Mouse (Mus musculus) layer of hippocampus, postnatal 14 days (tissue): Measurements from ENCODE around the gene Bcl7c. TPM values are rescaled to one million over a fixed set of nuclear protein-coding genes. Genes with fewer than 3 reads are reported as not detected.

Source experiments
- DNase-seq, 2 experiments: peaks; one replicate each; pipeline ENCODE4 v3.0.0; 2021 to 2022; ENCODE audit warnings: low spot score in 2 of 2, mixed read lengths in 1 of 2
- total RNA-seq, 2 experiments: library from RNA; stranded (reverse); gene quantifications; 2 replicates each; pipeline ENCODE4 v1.2.3; 2021

The Bcl7c gene
- total RNA-seq, 2 experiments from 2014 or later, result 30.3 to 38.0 TPM

DNA sequence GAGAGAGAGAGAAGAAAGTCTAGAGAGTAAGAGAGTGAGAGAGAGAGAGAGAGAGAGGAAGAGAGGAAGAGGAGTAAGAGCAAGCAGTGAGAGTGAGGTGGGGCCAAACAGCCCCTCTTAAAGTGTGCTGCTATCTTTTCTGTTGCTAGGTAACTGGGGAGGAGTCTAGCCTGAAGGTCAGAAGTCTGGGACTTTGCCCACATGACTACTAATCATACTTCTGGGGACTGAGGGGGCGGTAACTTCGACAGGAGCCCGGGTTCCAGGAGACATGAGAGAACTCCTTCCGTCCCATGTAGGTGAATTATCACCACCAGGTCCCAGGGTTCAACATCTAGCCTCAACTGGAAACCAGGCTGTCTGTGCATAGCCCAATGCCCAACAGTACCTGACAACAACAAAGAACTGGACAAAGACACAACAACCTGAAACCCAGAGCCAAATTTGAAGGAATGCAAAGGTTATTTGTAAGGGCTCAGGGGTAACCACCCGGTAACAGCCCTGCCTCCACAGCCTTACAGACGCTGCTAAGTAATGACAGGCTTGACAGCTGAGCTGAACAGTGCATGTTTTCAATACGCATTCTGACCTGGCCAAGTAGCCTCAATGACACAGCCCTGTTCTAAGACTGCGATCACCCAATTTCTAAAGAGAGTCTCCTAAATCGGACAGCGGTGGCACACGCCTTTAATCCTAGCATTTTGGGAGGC lies 21.8 kb downstream of the Bcl7c start:
- DNase-seq, result no peak

DNA sequence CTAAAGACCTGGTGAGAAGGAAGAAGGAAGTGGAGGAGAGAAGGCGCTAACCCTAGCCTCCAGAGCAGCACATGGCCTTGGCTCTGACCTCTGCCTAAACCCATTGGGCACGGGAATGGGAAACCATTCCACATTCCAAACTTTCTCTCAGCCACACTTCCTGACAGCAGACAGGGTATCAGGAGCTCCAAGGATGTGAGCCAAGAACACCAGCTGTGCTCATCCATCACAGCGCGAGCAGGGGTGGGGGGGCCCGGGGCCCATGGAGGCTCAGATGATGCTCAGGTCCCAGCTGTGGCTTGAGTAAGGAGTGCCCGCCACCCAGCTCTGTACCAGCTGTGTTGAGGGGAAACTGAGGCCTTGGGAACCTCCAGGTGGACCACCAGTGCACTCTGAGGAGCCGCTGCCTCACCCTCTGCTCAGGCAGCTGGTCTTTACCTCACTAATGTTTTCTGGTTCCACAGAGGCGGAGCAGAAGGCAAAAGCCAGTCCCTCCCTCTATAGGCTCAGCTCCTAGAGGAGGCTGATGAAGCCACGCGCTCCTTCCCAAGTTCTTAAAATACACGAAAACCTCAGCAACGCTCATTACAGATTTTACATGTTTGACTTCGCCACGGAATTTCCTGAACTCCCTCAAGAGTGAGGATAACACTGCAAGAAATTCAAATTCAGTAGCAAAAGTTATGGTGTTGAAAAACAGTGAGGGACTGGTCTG lies 23.3 kb downstream of the Bcl7c start:
- no peak for DNase-seq

DNA sequence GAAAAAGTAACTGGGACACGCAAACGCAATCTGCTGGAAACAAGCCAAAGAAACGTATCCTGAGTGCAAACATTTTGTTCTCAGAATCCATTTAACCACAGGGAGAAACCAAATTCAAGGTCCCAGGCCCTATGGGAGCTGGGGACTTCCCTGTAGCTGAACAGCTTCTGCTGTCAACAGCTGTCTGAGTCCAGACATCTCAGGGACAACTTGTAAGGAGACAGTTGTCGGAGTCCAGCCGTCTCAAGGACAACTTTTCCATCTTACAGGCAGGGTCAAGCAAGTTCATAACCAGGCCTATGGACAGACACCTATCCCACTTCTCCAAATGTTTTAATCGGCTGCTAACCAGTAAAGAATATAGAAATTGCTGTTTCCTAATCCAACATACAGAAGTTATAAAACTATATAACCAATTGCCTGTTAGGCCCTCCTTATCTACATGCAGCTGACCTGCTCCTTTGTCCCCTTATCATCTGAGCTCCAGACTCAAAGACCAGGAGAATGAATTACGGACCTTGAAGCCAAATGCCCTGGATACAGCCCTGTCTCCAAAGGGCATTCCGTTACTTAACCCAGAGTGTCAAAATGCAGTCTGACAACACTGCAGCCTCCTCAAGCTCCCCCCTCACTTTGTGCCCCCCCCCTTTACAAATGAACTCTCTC lies 26.7 kb downstream of the Bcl7c start:
- DNase-seq, result no peak

DNA sequence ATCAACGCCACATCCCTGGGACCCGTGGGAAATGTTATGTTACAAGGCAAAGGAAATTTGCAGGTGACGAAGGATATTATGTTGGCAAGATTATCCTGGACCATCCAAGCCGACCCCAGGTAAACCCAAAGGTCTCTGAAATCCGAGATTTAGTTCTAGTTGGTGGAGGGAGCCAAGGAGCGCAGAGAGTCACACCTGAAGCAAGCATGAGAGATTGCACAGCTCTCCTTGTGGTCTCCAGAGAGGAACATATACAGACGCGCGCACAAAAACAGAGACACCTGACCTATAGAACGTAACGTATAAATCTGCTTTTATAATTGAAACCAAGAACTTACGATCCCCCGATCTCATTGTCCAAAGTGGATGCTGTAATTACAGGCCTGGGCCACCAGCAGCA lies 28.2 kb downstream of the Bcl7c start:
- DNase-seq, result no peak

DNA sequence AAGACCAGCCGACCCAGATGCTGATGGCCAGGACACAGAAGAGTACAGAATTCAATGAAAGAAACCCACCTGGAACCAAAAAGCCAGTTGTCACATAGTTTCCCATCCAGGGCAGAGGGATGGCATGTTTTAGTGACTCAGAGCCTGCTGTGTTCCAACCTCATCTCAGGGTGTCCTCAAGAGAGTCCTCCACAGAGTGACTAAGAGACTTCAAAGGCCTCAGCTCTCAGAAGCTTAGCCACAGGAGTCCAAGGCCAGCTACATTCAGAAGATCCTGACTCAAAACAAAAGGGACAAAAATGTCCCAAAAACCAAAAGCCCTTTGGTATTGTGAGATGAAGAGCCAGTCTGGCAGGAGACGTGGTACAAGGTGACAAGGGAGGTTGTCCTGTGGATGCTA lies 29.9 kb downstream of the Bcl7c start:
- DNase-seq, result no peak

DNA sequence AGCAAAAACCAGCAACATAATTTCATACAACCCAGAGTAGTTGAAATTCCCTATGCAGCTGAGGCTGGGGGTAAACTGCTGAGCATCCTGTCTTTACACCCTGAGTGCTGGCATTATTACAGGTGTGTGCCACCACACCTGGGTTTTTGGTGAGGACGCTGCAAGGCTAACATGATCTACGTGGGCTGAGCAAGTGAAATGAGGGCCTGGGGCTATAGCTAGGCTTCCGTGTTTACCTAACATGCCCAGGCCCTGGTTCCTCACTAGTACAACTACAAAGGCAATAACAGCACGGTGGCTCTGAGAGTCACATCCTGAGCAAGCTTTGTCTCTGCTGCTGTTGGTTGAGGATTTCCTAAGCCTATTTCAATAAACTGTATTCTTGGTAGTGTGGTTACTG lies 31.1 kb downstream of the Bcl7c start:
- DNase-seq, result no peak

DNA sequence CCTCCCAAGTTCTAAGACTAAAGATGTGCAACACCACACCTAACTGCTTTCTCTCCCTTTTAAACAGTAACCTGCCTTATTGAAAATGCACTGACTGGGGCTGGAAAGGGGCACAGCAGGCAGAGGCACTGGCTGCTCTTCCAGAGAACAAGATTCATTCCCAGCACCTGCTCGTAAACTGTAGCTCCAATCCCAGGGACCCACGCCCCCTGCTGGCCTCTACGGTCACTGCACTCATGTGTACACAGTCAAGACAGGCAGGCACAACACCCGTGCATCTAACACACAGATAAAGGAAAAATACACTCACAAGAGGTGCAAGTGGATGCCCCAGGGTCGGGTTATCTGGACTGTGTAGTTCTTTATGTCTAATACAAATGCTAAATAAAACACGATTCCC lies 31.7 kb downstream of the Bcl7c start:
- DNase-seq, result peak; percentile 20 to 36

DNA sequence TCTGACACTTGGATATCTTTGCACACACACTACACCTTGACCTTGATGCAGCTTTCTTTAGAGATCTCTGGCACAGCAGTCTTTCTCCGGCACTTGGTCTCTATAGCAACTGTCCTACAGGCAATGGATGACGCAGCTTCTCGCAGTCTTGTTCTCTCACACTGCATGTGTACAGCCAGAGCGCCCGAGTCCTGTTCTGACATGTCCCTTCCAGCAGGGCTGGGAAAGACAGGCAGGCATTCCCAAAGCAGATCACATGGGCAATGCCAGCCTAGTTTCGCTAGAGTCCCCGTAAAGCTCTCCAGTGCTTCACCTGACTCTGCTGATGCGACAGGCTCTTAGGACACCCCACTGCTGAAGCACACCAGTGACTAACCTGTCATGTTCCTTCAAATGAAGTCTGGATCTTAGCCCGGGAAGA lies 33.3 kb downstream of the Bcl7c start:
- peak in 1 of 2 experiments; percentile 14 for DNase-seq

DNA sequence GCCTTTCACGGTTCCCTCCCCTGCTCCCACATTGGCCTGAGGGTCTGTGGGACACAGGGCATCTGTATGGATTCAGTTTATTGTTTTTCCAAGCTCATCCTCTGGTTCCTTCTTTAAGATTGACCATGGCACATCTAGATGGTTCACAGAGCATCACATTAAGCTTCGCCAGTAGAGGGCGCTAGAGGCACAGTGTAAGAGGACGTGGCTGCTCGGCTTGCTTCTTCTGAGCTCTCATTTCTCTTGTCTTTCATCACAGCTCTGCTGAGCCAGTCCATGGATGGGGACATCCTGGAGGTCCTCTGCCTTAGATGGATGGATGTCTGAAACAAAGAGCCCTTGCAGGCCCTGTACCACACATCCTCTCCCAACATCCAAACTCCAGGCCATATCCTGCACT lies 33.8 kb downstream of the Bcl7c start:
- DNase-seq, result peak; percentile 81 to 92

DNA sequence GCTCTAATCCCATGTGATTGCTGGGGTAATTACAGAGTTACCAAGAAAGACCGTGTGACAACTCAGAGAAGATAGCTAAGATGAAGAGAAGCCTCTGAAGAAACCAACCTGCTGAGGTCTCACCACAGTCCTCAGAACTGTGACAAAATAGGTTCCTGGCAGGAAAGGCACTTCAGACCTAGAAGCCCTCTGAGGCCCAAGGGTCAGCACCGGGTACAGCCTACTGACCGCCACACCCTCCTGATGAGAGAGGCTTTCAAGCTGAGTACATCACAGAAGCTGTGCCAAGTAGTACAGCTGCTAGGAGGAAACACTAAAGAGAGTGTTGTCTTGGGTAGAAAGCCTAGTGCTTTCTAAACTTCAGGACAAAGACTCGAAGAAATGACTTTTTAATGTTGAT lies 36.0 kb downstream of the Bcl7c start:
- DNase-seq, result no peak

DNA sequence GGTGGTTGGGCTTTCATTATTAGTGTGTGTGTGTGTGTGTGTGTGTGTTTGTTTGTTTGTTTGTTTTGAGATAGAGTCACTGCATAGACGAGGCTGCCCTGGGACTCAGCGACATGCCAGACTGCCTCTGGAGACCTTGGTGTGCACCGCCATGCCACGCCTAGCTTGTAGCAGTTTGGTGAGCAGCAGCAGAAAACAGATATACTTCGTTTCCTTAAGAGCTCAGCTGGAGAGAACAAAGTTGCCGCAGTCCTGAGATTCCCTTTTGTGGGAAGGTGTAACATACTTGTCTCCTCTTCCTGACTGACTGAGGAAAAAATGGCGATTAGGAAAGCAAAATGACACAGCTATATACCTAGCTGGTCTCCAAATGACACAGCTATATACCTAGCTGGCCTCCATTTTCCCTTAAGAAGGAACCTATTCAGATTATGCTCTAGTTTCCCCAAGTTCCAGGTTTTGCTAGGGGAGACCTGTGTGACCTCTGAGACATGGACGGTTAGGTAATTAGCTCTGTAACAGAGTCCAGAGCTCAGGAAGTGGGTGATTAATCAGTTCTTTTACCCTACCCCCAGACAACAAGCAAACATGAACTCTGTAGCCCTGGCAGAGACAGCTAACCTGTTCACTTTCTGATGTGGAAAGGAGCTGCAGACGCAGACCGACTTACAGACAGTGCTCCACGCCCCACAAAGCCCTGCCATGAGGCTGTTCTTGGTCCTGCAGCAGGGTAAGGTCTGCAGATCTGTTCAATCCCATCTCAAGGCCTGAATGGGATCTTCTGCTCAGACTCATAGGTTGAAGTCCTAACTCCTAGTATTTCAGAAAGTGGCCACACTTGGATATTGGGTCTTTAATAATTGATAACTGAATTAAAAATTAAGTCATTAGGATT lies 36.6 kb downstream of the Bcl7c start:
- DNase-seq, result no peak

DNA sequence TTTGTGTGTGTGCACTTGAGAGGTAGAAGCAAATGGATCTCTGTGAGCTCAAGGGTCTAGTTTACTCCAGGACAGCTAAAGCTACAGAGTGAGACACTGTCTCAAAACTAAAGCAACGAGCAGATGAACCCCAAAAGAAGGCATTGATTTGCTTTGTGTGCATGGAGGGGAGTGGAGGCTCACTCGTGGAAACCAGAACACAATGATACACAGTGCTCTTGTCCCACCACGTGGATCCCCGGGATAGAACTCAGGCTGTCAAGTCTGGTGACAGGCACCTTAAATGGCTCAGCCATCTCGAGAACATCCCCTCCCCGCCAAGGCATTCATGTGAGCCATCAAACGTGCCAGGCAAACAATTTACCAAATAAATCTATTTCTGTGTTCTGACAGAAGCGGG lies 41.6 kb downstream of the Bcl7c start:
- peak; percentile 26 to 55 for DNase-seq

DNA sequence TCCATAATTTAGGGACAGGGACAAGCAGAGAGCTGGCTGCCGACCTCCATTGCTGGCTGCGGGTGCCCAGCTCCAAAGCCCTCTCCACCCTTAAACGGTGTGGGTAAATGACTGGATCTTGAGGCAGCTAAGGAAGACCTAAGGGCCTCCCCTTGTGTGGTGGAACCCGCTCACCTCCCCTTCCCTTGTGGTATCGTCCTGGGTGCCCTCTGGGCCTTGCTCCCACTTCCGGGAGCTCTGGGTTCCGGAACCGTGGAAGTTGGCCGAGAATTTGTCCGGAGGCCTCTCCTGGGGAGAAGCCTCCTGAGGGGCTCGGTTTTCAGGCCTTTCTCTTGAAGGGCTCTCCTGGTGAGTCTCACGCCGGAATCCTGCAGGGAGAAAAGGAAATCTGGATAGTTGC lies 42.1 kb downstream of the Bcl7c start:
- no peak for DNase-seq

DNA sequence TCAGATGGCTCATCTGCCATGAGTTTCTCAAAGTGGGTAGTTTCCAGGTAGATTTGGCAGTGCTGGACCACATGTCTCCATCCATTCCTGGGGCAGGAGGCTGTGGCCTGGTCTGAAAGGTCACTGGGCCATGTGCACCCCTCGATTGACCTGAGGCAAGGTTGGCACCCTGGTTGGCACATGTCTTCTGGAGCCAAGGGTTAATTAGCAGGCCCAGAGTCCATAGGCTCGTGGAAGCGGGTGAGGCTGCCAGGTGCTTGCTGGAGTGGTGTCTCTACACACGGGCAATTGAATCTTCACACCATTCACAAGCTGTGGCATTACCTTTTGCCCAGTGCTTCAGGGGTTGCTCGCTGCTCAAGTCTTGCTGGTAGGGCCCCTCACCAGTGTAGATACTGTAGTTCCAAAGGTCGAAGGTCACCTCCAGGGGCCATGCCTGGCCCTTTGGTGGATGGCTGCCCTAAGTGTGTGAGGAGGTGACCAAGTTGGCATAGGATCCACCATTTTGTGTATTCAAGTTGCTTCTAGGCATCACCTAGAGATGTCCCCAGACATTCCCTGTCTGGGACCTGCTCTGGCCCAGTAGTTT lies 42.6 kb downstream of the Bcl7c start:
- DNase-seq, result no peak

DNA sequence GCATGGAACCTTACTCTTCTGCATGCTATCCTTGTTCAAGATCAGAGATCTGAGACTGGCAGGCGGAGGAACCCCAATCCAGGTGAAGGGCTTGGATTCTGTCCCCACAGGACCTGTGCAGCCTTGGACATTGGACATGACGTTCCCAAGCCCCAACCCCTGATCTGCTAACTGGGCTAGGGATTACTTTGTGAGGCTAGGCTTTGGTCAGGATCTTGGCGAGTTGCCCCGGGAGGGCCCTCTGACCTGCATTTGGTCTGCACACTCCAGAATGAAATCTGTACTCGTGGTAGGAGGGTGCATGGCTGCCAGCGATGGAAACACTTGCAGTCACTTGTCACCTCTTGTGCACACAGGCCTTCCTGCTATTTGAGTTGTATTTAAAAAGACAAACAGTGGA lies 45.8 kb downstream of the Bcl7c start:
- DNase-seq, result no peak

DNA sequence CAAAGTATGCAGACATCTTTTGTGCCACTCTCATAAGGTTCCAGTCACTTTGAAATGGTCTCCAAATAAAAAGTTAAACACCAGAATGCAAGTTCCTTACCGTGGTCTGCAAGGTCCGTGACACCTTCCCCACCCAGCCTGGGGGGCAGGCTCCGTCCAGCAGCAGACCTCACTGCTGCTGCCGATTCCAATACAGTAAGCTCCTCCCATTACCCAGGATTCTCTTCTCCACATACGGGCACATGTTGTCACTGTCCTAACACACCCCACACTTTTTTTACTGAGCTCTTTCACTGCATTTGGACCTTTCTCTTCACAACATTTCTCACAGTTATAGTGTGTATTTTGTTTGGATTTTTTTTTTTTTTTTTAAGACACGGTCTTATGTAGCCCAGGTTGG lies 46.9 kb downstream of the Bcl7c start:
- DNase-seq, result no peak

DNA sequence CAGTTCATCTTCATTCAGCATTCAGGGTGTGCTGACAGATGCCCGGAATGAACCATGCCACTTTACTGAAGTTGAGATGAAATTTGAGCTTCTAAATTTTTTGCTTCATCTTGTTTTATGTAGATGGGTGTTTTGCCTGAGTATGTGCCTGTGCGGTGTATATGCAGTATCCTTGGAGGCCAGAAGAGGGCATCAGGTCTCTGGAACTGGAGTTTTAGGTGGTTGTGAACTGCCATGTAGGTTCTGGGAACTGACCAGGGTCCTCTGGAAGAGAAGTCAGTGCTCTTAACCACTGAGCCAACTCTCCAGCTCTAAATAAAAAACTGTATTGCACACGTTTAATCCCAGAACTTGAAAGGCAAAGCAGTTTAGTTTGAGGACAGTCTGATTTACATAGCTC lies 47.9 kb downstream of the Bcl7c start:
- DNase-seq, result no peak

DNA sequence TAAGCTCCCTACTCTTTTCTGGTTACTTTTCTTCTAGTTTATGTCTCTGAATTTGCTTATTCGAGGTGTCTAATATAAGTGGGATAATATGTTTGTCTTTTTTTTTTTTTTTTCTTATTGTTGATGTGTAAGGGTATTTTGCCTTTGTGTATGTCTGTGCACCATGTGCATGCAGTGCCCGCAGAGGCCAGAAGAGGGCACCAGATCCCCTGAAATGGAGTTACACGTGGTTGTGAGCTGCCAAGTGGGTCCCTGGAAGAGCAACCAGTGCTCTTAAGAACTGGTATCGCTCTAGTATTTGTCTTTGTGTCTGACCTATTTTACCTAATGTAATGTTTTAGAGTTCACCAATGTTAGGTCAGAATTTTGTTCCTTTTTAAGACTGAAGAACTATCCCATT lies 51.8 kb downstream of the Bcl7c start:
- DNase-seq, result peak; percentile 26 to 58

DNA sequence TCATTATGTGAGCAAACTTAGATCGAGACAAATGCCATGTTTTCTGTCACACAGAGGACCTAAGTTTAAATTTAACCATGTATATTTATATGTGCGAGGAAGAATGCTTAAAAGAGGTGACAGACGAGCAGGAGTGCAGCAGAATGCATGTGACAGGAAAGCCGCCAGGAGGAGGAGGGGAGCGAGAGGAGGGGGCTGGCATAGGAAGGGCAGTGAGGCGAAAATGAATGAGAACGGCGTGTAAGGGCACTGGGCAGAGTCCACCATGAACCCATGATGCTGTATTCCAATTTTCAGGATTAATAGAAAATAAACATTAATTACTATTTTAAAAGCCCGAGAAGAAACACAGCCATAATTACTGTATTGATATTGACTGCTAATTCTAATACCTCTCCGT lies 54.4 kb downstream of the Bcl7c start:
- no peak for DNase-seq

DNA sequence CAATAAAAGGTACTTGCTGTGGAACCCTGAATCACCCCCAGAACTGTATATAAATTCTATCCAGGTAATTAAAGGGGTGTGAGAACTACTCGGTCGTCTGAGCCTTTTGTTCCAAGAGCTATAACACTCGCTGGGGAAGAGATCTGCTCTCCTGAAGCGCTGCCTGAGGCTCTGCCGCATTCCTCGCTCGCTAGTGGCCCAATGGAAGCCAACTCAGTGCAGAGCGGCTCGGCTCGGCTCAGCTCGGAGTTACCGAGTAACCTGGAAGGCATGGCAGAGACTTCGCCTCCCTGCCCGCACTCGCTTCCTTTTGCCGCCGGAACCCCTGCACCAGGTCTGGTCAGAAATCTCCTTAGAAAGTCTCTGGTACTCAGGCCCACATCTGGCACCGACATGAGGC lies 56.7 kb downstream of the Bcl7c start:
- DNase-seq, result no peak

DNA sequence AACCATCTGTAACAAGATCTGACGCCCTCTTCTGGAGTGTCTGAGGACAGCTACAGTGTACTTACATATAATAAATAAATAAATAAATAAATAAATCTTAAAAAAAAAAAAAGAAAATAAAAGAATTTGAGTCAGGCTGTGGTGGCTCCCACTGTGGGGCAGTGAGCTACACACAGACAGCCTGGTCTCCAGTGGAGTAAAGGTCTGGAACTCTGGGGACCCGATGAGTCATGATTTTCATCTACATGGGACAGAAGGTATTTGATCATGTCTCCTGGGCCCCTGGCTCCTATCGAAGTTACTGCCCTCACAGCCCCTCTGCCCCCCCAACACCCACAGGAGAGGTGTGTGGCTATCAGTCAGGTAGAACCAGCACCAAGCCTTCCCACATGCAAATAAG lies 57.1 kb downstream of the Bcl7c start:
- no peak for DNase-seq
